Mouse (Mus musculus) forebrain, postnatal 0 days (tissue): ENCODE results near the gene Phlpp1. TPM values are rescaled to one million over a fixed set of nuclear protein-coding genes. Genes with fewer than 3 reads are reported as not detected.

Source experiments
- ATAC-seq: fragments of 200-750 bp; cut with Nextera tagmentation; 2 replicates; pipeline ENCODE4 v1.8.0; 2017; ENCODE audit warnings: mild to moderate bottlenecking, moderate library complexity
- DNase-seq: peaks from one replicate; pipeline ENCODE4 v3.0.0-alpha.2; 2015
- H3K27ac ChIP-seq: fragments of 300-500 bp; sonication (generic); 2 replicates; pipeline ENCODE4 v1.5.1; 2014; ENCODE audit warnings: low read depth, mild to moderate bottlenecking, antibody characterized with exemption, low read length, moderate library complexity, mixed read lengths
- H3K27me3 ChIP-seq: fragments of 300-500 bp; sonication (generic); 2 replicates; pipeline ENCODE4 v1.6.1; 2014; ENCODE audit warnings: mild to moderate bottlenecking, low read length, mixed read lengths; ENCODE audit not compliant: insufficient read depth
- H3K36me3 ChIP-seq: fragments of 300-500 bp; sonication (generic); 2 replicates; pipeline ENCODE4 v1.6.1; 2014; ENCODE audit warnings: mild to moderate bottlenecking, moderate library complexity; ENCODE audit not compliant: insufficient read depth
- H3K4me1 ChIP-seq: fragments of 300-500 bp; sonication (generic); 2 replicates; pipeline ENCODE4 v1.6.1; 2014; ENCODE audit warnings: antibody characterized with exemption; ENCODE audit not compliant: insufficient read depth
- H3K4me2 ChIP-seq: fragments of 300-500 bp; sonication (generic); 2 replicates; pipeline ENCODE4 v1.6.1; 2014; ENCODE audit warnings: low read depth, mild to moderate bottlenecking, moderate library complexity
- H3K4me3 ChIP-seq: fragments of 300-500 bp; sonication (generic); 2 replicates; pipeline ENCODE4 v1.5.1; 2014; ENCODE audit warnings: low read depth, low read length, mixed read lengths
- H3K9ac ChIP-seq: fragments of 300-500 bp; sonication (generic); 2 replicates; pipeline ENCODE4 v1.6.1; 2014; ENCODE audit warnings: mild to moderate bottlenecking
- H3K9me3 ChIP-seq: fragments of 300-500 bp; sonication (generic); 2 replicates; pipeline ENCODE4 v1.6.1; 2016; ENCODE audit warnings: low read length
- CTCF ChIP-seq: sonication (generic); IDR thresholded peaks from 2 replicates; pipeline ENCODE4 v1.5.1; 2016; ENCODE audit warnings: antibody characterized with exemption, control low read depth, low read depth
- WGBS: fragments of 180-500 bp; shearing (Covaris S2); extraction: QIAGEN DNeasy Blood & Tissue Kit; methylation state at CpG from one replicate; pipeline ENCODE4 v1.1.7; 2014; 5-methylcytosine and 5-hydroxymethylcytosine counted together
- polyA plus RNA-seq: library from polyadenylated mRNA; unstranded; fragments of >200 nt; fragmentation: Nextera tagmentation; extraction: Ambion mirVana; gene quantifications from 2 replicates; pipeline ENCODE4 v1.2.1, GENCODE M21; 2015
- total RNA-seq: library from RNA; depleted of rRNA; stranded (reverse); fragments of >200 nt; gene quantifications from 2 replicates; pipeline ENCODE4 v1.2.3, GENCODE M21; 2014

Gene Phlpp1
- total and polyA plus RNA-seq, 2 experiments from 2014 or later, result 5.1 to 32.5 TPM

DNA sequence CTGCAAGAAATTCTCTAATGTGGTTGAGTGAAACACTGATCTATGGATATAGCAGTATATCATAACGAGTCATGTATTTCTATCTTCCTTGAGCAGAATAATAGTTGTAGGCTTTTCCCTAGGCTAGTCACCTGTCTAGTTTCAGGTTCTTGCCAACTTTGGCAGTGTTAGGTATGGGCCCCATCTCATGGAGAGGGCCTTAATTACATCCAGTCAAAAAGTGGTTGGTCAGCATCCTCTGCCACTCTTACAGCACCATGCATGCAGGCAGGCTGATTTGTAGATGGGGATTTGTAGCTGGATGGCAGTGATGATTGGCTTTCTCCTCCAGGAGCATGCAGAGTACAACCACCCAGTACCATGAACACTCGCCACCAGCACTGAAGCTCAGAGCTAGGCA is 202.7 kb downstream of the Phlpp1 start:
- Histone ChIP-seq H3K9me3 (no peaks in the 10 kb centered on the region), H3K9ac (no peak overlapping the region), H3K27me3 (no peaks in the 10 kb centered on the region), H3K4me3 (no peak overlapping the region), H3K4me1 (no peaks in the 10 kb centered on the region), H3K36me3 (peaks cover 8% of the 10 kb centered on the region), H3K27ac (no peak overlapping the region), H3K4me2 (no peak overlapping the region)
- 98% methylated on average over 2 of the region's 2 CpGs for WGBS
- ATAC-seq, result no peak
- TF ChIP-seq CTCF, result no peak
- no peak for DNase-seq

DNA sequence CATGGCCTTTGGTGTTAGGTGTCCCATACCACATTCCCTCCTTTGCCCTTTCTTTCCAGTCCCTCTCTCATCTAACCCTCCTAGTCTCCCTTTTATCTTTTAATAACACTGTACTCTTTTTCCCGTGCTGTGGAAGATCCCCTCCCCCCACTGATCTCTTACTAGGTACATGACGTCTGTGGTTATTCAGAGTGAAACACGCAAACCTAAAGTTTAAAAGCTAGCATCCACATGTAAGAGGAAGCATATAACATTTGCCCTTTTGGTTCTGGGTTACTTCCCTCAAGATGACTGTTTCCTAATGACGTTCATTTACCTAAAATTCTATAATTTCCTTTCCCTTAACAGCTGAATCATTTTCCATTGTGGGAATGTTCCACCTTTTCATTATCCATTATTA is 203.4 kb downstream of the Phlpp1 start:
- peaks cover 5% of the 10 kb centered on the region for H3K36me3 ChIP-seq
- no peak for TF ChIP-seq CTCF

DNA sequence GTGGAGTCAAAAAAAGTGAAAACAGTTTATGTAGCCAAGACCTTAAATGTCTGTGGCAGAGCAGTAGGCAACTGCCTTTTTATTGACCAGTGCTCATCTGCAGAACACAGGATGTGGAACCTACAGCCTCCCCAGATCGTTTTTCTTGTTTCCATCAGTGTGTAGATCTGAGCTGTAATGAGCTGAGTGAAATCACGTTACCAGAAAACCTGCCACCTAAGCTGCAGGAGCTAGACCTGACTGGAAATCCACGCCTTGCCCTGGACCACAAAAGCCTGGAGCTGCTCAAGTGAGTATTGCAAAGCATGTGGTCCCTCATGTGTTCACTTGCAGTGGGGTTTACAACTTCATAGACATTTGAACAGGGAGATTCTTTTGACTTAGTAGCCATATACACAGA is 204.5 kb downstream of the Phlpp1 start:
- no peaks in the 10 kb centered on the region for H3K9me3 ChIP-seq
- ATAC-seq (no peak), DNase-seq (no peak)
- 87% methylated on average over 3 of the region's 3 CpGs for WGBS
- H3K27ac ChIP-seq, result no peak overlapping the region
- H3K36me3 ChIP-seq, result peaks cover 5% of the 10 kb centered on the region; the same call in 1 of the 2 replicates
- H3K9ac ChIP-seq, result no peak overlapping the region
- no peak overlapping the region for H3K4me3 ChIP-seq
- H3K27me3 ChIP-seq, result no peaks in the 10 kb centered on the region
- TF ChIP-seq CTCF, result no peak
- H3K4me1 ChIP-seq, result peaks cover 6% of the 10 kb centered on the region; the same call in 1 of the 2 replicates
- H3K4me2 ChIP-seq, result no peak overlapping the region

More for the DNA sequence above, 203.4 kb downstream of the Phlpp1 start:
- Histone ChIP-seq H3K4me1 (0 out of 2 replicates have a peak, but pooled peaks cover under 1% of the 10 kb centered on the region), H3K4me2 (no peak overlapping the region), H3K9me3 (no peaks in the 10 kb centered on the region), H3K4me3 (no peak overlapping the region), H3K27ac (no peak overlapping the region), H3K9ac (no peak overlapping the region), H3K27me3 (no peaks in the 10 kb centered on the region)
- no peak for DNase-seq
- ATAC-seq, result no peak
- 88% methylated on average over 4 of the region's 4 CpGs for WGBS

DNA sequence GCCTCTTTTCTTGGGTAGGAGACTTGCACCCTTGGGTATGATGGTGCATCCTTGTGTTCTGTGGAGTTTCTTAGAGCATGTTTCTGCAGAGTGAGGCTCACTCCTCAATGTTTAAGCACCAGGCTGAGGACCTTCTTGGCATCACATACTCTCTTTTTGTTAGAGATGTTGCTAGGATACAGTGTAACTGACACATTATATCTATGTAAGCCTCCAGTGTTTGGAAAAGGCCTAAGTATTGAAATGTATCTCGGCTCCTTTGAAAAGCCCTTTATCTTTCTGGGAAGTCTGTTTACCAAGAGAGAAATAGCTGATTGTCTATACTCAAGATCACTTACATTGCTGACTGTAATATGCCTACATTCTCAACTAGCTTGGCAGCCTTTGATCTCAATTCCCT is 208.9 kb downstream of the Phlpp1 start:
- TF ChIP-seq CTCF, result no peak
- H3K4me2 ChIP-seq, result no peak overlapping the region
- 9% methylated on average over 1 of the region's 1 CpGs for WGBS
- no peak overlapping the region for H3K9ac ChIP-seq
- DNase-seq (peak; percentile 24), ATAC-seq (peak; percentile 85)
- H3K4me1 ChIP-seq, result peaks cover 6% of the 10 kb centered on the region; the same call in 1 of the 2 replicates
- no peaks in the 10 kb centered on the region for H3K9me3 ChIP-seq
- H3K27me3 ChIP-seq, result no peaks in the 10 kb centered on the region
- H3K36me3 ChIP-seq, result peaks cover 5% of the 10 kb centered on the region; the same call in 1 of the 2 replicates
- H3K4me3 ChIP-seq, result no peak overlapping the region
- H3K27ac ChIP-seq, result no peak overlapping the region

DNA sequence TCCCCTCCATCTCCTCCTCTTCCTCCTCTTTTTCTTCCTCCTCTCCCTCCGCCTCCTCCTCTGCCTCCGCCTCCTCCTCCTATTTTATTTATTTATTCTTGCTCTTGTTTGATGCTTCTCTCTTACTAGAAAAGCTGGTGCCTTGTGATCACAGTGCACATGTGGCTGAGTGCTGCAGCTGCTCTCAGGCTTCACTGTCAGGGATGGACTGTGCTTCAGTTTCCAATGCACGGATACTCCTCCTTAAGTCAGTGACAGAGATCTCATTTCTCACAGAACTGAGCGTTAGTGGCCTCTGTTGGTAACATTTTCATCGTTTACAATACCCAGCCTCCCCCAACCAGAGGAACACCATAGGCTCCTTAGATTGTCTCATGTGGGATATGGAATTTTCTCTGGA is 215.0 kb downstream of the Phlpp1 start:
- Histone ChIP-seq H3K27ac (no peak overlapping the region), H3K36me3 (0 out of 2 replicates have a peak, but pooled peaks cover 9% of the 10 kb centered on the region), H3K4me1 (no peaks in the 10 kb centered on the region), H3K4me2 (no peak overlapping the region), H3K27me3 (no peaks in the 10 kb centered on the region), H3K9ac (no peak overlapping the region), H3K9me3 (no peaks in the 10 kb centered on the region), H3K4me3 (no peak overlapping the region)
- DNase-seq, result no peak
- 81% methylated on average over 5 of the region's 5 CpGs for WGBS
- TF ChIP-seq CTCF, result no peak
- no peak for ATAC-seq

DNA sequence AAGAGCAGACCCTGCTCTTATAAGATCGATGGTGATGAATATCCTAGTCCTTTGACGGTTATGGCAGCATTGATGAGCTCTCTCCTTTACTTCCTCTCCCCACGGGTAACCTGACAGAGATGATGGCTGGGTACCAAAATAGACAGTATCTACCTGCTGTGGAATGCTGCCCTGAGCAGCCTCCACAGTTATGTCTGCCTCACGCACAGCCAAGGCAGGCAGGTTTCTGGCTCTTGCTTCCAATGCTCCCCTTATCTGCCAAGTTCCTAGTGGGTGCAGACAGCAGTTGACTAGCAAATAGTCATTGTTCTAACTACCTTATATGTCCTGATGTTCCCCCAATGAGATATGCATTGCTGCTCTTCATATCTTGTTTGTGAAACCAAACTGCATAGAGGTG is 215.7 kb downstream of the Phlpp1 start:
- ATAC-seq, result no peak

DNA sequence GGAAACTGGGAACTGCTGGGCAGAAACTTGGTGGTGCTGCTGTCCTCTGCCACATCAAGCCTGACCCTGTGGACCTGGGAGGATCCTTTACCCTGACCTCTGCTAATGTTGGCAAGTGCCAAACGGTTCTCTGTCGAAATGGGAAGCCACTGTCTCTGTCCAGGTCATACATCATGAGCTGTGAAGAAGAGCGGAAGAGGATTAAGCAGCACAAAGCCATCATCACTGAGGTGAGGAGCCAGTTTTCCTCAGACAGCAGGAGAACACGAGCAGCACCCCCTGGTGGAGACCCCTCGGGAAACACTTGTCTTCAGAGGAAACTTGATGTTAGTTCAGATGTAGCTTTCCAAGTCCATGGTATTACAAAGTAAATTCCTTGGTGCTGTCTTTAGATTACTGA is 218.1 kb downstream of the Phlpp1 start:
- Histone ChIP-seq H3K9ac (no peak overlapping the region), H3K9me3 (no peaks in the 10 kb centered on the region), H3K4me2 (no peak overlapping the region), H3K27ac (no peak overlapping the region), H3K4me1 (no peaks in the 10 kb centered on the region), H3K4me3 (no peak overlapping the region), H3K27me3 (no peaks in the 10 kb centered on the region), H3K36me3 (peaks cover 25% of the 10 kb centered on the region)
- DNase-seq, result peak; percentile 83
- WGBS, result 16% methylated on average over 5 of the region's 5 CpGs
- peak; percentile 82 for TF ChIP-seq CTCF
- peak; percentile 77 for ATAC-seq

More for the DNA sequence above, 215.7 kb downstream of the Phlpp1 start:
- H3K4me1 ChIP-seq, result no peaks in the 10 kb centered on the region
- H3K4me2 ChIP-seq, result no peak overlapping the region
- H3K9ac ChIP-seq, result no peak overlapping the region
- DNase-seq, result no peak
- no peak for TF ChIP-seq CTCF
- peaks cover 12% of the 10 kb centered on the region; the same call in 1 of the 2 replicates for H3K36me3 ChIP-seq
- no peaks in the 10 kb centered on the region for H3K27me3 ChIP-seq
- H3K9me3 ChIP-seq, result no peaks in the 10 kb centered on the region
- H3K27ac ChIP-seq, result no peak overlapping the region
- no peak overlapping the region for H3K4me3 ChIP-seq
- 88% methylated on average over 4 of the region's 4 CpGs for WGBS
